Mouse (Mus musculus) mouse trophoblast stem cell (cell line): ENCODE measurements around the gene Mrpl14.

Experiments
- in situ Hi-C, 2 experiments: fragments of 300-500 bp; cut with MseI, MboI; formaldehyde crosslinking; loops; 2 replicates in 1 of 2; 3 replicates in 1 of 2; pipeline ENCODE4 v1.15.1; 2025

Gene Mrpl14

DNA sequence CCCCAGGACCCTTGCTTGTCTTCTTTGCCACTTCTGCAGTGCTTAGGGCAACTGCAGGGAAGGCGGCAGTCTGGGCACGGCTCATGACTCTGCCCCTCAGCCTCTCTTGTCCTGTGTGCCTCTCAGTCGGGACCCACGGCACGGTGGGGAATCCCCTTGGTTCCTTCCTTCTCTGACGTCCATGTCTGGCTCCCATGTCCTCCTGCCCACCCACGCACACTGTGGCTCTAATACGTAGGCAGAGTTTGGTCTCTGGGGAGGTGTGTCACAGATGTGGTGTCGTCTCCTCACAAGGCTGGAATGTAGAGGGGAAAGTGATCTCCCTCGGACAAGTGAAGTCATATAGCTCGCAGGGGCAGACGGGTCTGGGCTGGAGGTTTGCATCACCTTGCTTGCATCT, 60.6 kb downstream of the Mrpl14 start:
- in situ Hi-C loops: no loop called here

- in situ Hi-C loops: no loop called here
These were observed 61.2 kb downstream of the Mrpl14 start for GRCm38 (mm10) chr17:45747293-45747692.
